Mouse (Mus musculus): ENCODE results near the gene Defa22. TPM values are rescaled to one million over a fixed set of nuclear protein-coding genes. Genes with fewer than 3 reads are reported as not detected.
"Not testable (repeated sequence)": the region's sequence is repeated elsewhere in the genome, so short reads cannot be mapped to it uniquely, and the experiment has no call there.

Gene Defa22
- polyA plus RNA-seq (2012; rRNA removed): not detected in 2 replicates

GRCm38 (mm10) chr8:21161977-21162376 is at the start of gene Defa22:
Gene Defa22, plus strand, starts transcription at chr8:21162277.
- not testable (repeated sequence) for DNase-seq (ENCODE audit: low read depth)

GRCm38 (mm10) chr8:21134342-21134741 is 27.7 kb upstream of the Defa22 start, which contains the start of gene Defa30:
Gene Defa30, plus strand, starts transcription at chr8:21134642.
- not testable (repeated sequence) for DNase-seq (ENCODE audit: low read depth)

GRCm38 (mm10) chr8:21191314-21191713 is 29.2 kb downstream of the Defa22 start, which contains the start of gene Defa31:
Gene Defa31, plus strand, starts transcription at chr8:21191614.
- not testable (repeated sequence) for DNase-seq (ENCODE audit: low read depth)

- not testable (repeated sequence) for DNase-seq (ENCODE audit: low read depth)
Measured at GRCm38 (mm10) chr8:21201261-21201660, 39.2 kb downstream of the Defa22 start, which contains the start of gene Gm15293. Gene Gm15293, plus strand, starts transcription at chr8:21201561.

Other genes starting within 250 kb of the Defa22 start
- 31.5 and 36.7 TPM in 2 replicates for gene Gm6040, start 240.2 kb upstream of the Defa22 start, polyA plus RNA-seq (2012; rRNA removed)
- gene AY761185, start 217.6 kb upstream of the Defa22 start, polyA plus RNA-seq (2012; rRNA removed): 1,946 and 2,190 TPM in 2 replicates
- gene Defa21, start 136.7 kb upstream of the Defa22 start, polyA plus RNA-seq (2012; rRNA removed): not detected in 2 replicates
- not detected in 2 replicates for gene Defa23, start 107.2 kb upstream of the Defa22 start, polyA plus RNA-seq (2012; rRNA removed)
- gene Defa35, start 97.2 kb upstream of the Defa22 start, polyA plus RNA-seq (2012; rRNA removed): not detected in 2 replicates
- gene Defa25, start 77.8 kb upstream of the Defa22 start, polyA plus RNA-seq (2012; rRNA removed): not detected in 2 replicates
- not detected in 2 replicates for gene Gm14851, start 66.2 kb upstream of the Defa22 start, polyA plus RNA-seq (2012; rRNA removed)
- not detected in 2 replicates for gene Defa30, start 27.6 kb upstream of the Defa22 start, polyA plus RNA-seq (2012; rRNA removed)
- gene Defa31, start 29.3 kb downstream of the Defa22 start, polyA plus RNA-seq (2012; rRNA removed): not detected in 2 replicates
- gene Gm15293, start 39.3 kb downstream of the Defa22 start, polyA plus RNA-seq (2012; rRNA removed): not detected in 2 replicates
- gene Gm15292, start 87.5 kb downstream of the Defa22 start, polyA plus RNA-seq (2012; rRNA removed): not detected in 2 replicates
- gene Defa27, start 153.3 kb downstream of the Defa22 start, polyA plus RNA-seq (2012; rRNA removed): not detected in 2 replicates
- not detected in 2 replicates for gene Defa29, start 164.7 kb downstream of the Defa22 start, polyA plus RNA-seq (2012; rRNA removed)
- gene Defa2, start 216.2 kb downstream of the Defa22 start, polyA plus RNA-seq (2012; rRNA removed): not detected in 2 replicates
- gene Defa33, start 229.5 kb downstream of the Defa22 start, polyA plus RNA-seq (2012; rRNA removed): not detected in 2 replicates